Mouse (Mus musculus): ENCODE data around the gene Gm4858. TPM values are rescaled to one million over a fixed set of nuclear protein-coding genes. Genes with fewer than 3 reads are reported as not detected.

The Gm4858 gene
- total RNA-seq (2023), result not detected

DNA sequence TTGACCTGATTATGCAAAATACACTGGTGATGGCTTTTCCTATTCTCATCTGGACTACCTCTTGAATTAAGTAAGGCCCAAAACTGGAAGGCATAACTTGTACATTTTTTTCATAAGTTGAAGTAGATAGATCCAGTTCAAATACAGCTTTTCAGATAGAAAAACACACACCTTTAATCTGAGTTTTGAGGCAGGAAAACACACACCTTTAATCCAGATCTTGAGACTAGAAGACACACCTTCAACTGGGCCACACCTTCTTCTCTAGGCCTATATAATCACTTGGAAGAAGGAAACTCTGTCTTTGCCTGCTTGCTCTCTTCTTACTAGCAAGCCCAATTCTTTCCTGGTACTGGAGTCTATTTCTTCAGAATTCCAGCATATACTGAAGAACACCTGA is at the start of gene Gm4858:
Gm4858 (plus strand) TSS at position 301 of the 400 bp plus-strand sequence.

GRCm38 (mm10) chr3:93018960-93019359 is 49.7 kb upstream of the Gm4858 start, which contains the start of gene Lce1m:
Lce1m (minus strand) TSS chr3:93019060.

Other genes with a start within 250 kb of the Gm4858 start
- not detected for gene Kprp, start 241.6 kb upstream of the Gm4858 start, total RNA-seq (2023)
- not detected for gene Lce1l, start 217.5 kb upstream of the Gm4858 start, total RNA-seq (2023)
- gene 2310050C09Rik, start 198.6 kb upstream of the Gm4858 start, total RNA-seq (2023), result not detected
- not detected for gene Lce3a, start 142.6 kb upstream of the Gm4858 start, total RNA-seq (2023)
- gene Lce3b, start 135.8 kb upstream of the Gm4858 start, total RNA-seq (2023), result not detected
- gene Lce3c, start 124.3 kb upstream of the Gm4858 start, total RNA-seq (2023), result not detected
- gene Lce3d, start 111.4 kb upstream of the Gm4858 start, total RNA-seq (2023), result not detected
- not detected for gene Lce3e, start 101.8 kb upstream of the Gm4858 start, total RNA-seq (2023)
- not detected for gene Lce3f, start 76.6 kb upstream of the Gm4858 start, total RNA-seq (2023)
- gene Crct1, start 53.1 kb upstream of the Gm4858 start, total RNA-seq (2023), result not detected
- gene Lce1m, start 49.8 kb upstream of the Gm4858 start, total RNA-seq (2023), result not detected
- gene Crnn, start 76.0 kb downstream of the Gm4858 start, total RNA-seq (2023), result not detected
- not detected for gene Flg2, start 128.5 kb downstream of the Gm4858 start, total RNA-seq (2023)
- not detected for gene Flg, start 204.7 kb downstream of the Gm4858 start, total RNA-seq (2023)